Mouse (Mus musculus) urinary bladder, adult 18-20 months (tissue): Measurements from ENCODE around the gene Romo1.
"Not testable (repeated sequence)": the region's sequence is repeated elsewhere in the genome, so short reads cannot be mapped to it uniquely, and the experiment has no call there.

Source experiments
- DNase-seq, 2 experiments: peaks; one replicate each; pipeline ENCODE4 v3.0.0; 2022; ENCODE audit warnings: low spot score in 2 of 2, mixed read lengths in 2 of 2

Gene Romo1

DNA sequence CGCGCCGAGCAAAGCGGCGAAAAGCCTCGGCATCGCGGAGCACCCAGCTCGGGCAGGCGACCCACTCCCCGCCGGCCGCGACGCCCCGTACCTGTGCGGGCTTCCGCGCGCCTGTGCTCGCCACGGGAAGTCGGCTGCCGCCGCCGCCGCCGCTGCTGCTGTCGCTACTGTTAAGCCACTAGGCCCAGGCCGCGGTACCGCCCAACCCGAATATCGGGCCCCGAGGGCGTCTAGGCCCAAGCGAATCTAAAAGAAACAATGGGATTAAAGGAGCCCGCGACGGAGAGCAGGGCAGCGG, 35.9 kb downstream of the Romo1 start:
- DNase-seq: no peak

DNA sequence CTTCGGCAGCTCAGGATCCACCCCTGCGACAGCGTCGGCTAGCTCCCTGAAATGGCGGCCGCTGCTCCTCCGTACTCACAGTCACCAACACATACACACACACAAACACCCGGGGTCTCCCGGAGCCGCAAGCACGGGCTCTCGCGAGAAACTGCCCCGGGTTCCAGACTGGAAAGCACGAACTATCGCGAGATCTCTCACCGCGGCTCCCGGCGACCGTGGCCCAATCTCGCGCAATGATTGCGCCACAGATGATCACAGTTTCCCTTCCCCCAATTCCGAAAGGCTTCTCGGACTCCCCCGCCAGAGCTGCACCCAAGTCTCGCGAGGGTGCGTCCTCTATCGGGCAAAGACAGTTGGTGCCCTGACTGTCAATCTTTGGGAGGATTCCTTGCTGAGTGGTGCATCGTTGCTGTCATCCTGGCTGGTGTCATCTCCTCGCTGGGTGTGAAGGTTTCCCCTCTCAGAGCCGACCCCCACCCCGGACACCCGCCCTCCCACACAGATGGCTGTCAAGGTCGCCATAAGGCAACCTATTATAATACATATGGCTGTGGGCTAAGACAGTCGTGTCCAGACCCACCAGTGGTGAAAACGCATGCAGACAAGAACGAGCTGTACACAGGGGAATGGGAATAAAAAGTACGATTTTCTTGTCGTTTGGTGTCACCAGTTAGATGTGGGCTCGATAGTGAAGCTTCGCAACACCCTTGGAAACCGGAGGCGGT, 36.4 kb downstream of the Romo1 start, which contains the start of gene Rbm39:
Gene Rbm39 (minus strand): TSS at position 145 of the 728 bp plus-strand sequence.
- DNase-seq: peak; percentile 100

DNA sequence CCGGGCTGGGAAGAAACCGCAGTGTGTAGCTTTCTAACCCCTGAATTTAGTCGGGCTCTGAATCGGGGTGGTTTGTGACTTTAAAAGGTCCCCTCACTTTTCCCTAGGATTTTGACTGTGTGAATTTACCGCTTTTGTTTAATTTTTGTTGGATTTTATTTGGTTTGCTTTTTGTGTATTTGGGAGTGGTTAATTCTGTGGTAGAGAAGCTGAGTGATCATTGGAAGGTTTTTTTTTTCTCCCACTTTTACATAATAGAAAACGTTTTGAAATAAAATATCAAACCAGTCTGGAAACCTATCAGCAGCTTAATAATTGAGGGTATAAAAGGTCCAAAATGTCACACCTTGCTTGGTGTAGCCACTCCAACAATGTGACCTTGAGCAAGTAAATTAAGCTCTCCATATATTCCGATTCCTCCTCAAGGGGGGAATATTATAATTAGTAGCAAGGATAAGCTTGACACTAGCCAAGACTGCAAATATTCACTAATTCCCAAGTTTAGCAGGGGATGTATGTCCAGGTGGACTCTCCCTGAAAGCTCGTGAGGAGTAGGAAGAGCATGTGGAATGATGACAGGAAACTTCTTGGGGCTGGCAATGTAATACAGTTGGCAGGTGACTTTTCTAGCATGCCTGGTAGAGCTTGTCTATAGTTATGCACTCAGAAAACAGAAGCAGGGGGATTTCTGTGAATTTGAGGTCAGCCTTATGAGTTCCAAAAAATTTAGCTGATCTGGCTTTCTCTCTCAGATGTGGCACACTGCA, 37.2 kb downstream of the Romo1 start:
- DNase-seq: no peak

DNA sequence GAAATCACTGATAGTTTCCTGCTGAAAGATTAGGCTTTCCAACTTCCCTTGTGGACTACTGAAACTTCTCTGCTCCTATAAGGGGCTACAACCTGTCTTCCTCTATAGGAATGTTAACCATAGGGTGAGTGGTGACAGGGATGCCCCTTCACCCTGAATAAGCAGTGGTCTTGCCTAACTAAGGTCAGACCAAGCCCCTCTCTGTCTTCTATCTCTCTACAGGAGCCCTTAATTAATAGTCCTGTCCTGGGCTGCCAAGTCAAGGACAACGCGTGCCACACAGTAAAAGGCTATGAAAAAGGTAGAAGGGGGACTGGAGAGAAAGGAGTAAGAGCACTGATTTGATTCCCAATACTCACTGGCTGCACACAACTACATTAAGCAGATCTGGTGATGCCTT, 37.8 kb downstream of the Romo1 start:
- no peak for DNase-seq

DNA sequence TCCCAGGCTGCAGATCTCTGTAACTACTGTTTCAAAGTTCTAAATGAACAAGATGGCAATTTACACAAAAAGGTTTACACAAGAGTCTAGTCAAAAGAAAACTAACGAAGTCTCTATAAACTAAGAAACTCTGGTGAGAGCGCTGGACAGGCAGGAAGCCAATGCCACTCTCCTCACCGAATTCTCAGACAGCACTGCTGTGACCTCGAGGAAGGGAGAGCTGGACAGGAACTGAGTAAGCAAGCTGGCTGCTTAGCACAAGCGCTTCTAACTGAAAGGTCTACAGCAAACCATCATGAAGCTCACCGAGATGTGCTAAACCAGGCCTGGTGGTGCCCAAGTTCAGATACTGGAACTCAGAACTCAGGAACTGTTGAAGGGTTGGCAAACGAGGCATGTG, 45.4 kb downstream of the Romo1 start:
- not testable (repeated sequence) for DNase-seq

DNA sequence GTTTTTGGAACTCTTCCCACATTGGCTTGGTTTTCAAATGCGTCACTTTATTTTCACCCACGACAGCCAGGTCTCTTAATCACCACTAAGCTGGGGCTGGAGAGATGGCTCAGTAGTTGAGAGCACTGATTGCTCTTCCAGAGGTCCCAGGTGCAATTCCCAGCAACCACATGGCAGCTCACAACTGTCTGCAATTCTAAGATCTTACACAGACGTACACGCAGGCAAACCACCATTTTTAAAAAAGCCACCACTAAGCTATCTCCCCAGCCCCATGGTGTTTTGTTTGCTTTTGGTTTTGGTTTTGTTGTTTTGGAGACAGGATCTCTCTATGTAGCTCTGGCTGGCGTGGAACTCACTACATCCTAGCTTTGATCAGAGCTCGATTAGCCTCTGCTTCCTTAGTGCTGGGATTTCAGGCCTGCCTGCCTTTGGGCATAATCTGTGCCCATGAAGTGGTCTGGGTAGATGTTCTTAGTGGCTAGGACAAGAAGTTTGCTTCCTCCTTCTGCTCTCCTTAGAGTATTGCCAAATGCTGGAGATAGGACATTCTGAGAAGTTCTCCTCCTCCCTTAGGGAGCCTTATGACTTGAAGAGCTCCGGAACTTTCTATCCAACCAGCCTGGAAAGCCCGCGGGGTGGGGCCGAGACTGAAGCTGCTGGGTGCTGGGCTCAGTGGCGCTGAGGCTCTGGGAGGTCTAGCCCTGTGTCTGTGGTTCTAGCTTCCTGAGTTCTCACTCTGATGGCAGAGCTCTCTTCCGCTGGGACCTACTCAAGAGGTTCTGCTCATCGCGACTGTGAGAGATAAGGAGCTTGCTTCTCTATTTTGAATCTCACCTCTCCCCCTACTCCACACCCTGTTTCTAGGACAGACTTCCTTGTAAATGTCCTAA, 46.4 kb downstream of the Romo1 start:
- DNase-seq: no peak

DNA sequence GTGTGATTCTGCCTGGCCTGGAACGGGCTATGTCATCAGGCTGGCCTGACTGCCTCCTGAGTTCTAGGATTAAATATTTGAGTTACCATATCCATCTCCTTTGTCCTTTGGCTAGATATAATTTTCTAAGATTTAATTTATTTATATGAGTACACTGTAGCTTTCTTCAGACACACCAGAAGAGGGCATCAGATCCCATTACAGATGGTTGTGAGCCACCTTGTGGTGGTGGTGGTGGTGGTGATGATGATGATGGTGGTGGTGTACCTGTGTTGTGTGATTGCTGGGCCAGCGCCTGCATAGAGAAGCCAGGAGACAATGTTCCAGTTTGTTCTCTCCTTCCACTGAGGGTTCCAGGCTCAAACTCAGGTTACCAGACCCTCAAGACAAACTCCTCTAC, 47.7 kb downstream of the Romo1 start:
- no peak for DNase-seq

DNA sequence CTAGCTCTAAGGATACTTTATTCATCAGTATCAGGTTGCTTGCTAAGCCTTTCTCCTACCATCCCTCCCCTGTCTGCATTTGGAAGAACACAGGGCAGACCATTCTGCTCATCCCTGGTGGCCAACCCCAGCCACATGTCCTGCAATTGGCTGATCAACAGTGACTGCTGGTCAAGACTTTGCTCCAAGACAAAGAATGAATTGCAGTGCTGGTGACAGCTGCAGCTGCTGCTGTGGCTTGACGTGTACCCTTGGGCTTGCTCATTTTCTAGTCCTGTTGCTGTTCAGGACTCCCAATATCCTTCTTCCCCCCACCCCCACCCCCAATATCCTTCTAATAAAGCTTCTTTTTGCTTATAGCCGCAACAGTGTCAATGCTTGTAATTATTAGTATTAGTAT, 48.2 kb downstream of the Romo1 start:
- DNase-seq: no peak

DNA sequence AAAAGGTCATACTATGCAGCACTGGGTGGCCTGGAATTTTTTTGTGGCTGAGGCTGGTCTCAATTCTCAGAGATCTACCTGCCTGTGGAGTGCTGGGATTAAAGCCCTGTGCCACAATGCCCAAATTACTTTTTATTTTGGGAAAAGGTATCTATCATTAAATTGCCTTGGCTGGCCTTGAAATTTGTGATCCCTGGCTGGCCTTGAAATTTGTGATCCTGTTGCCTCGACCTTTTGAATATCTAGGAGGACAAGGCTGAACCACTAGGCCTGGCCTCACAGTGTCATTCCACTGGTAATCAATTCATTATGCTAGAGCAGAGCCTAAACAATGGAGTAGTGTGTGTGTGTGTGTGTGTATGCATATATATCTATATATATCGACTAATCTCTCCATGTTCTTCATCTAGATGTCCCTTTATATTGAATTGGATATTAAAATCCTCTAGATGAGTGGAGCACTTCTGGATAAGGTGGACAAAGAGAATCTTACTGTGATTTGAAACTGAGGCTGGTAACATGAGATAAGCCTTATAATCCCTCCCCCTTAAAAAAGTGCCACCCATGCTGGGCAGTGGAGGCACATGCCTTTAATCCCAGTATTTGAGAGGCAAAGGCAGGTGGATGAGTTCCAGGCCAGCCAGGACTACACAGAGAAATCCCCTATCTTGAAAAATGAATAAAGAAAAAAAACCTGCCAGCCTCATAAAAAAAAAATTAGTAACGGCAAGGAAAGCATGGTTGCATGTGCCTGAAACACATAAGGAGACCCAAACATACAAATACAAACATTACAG, 49.4 kb downstream of the Romo1 start:
- no peak for DNase-seq

DNA sequence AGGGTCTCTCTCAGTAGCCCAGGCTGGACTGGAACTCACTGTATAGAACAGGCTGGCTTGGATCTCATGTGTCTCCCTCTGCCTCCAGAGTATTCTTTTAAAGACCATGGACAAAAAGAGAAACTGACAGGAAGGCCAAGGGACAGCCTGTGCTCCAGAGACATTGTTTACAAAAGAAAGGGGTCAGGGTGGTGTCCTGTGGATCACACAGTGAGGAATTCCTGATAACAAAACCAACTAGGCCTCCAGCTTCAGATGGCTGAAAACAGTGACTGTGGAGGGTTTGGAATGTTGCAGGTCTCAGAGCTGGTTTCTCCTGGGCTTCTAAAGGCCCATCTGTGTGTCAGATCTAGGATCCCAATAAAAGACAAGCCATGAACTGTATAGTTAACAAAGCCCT, 50.7 kb downstream of the Romo1 start:
- no peak for DNase-seq
